Mouse (Mus musculus) lung, postnatal 0 days (tissue): Measurements from ENCODE around the gene Ankrd55. TPM values are rescaled to one million over a fixed set of nuclear protein-coding genes. Genes with fewer than 3 reads are reported as not detected.

Experiments used
- ATAC-seq: fragments of 200-750 bp; cut with Nextera tagmentation; 2 replicates; pipeline ENCODE4 v1.8.0; 2017; ENCODE audit warnings: moderate library complexity
- DNase-seq: peaks from one replicate; pipeline ENCODE4 v3.0.0-alpha.2; 2016; ENCODE audit warnings: low spot score
- H3K27ac ChIP-seq: fragments of 300-500 bp; sonication (generic); 2 replicates; pipeline ENCODE4 v1.5.1; 2014; ENCODE audit warnings: antibody characterized with exemption, mild to moderate bottlenecking, low read length, mixed read lengths
- H3K27me3 ChIP-seq: fragments of 300-500 bp; sonication (generic); replicated peaks from 2 replicates; pipeline ENCODE4 v1.6.1; 2014; ENCODE audit warnings: low read length, mixed read lengths; ENCODE audit not compliant: insufficient read depth
- H3K36me3 ChIP-seq: fragments of 300-500 bp; sonication (generic); 2 replicates; pipeline ENCODE4 v1.6.1; 2014; ENCODE audit warnings: low read length, mixed read lengths; ENCODE audit not compliant: insufficient read depth
- H3K4me1 ChIP-seq: fragments of 300-500 bp; sonication (generic); 2 replicates; pipeline ENCODE4 v1.6.1; 2014; ENCODE audit warnings: antibody characterized with exemption, low read depth, low read length, mixed read lengths; ENCODE audit not compliant: insufficient read depth
- H3K4me2 ChIP-seq: fragments of 300-500 bp; sonication (generic); replicated peaks from 2 replicates; pipeline ENCODE4 v1.6.1; 2014; ENCODE audit warnings: low read depth, mild to moderate bottlenecking, low read length, moderate library complexity, mixed read lengths
- H3K4me3 ChIP-seq: fragments of 300-500 bp; sonication (generic); 2 replicates; pipeline ENCODE4 v1.5.1; 2014; ENCODE audit warnings: low read depth, low read length
- H3K9ac ChIP-seq: fragments of 300-500 bp; sonication (generic); replicated peaks from 2 replicates; pipeline ENCODE4 v1.6.1; 2014; ENCODE audit warnings: low read depth, mild to moderate bottlenecking
- H3K9me3 ChIP-seq: fragments of 300-500 bp; sonication (generic); 2 replicates; pipeline ENCODE4 v1.6.1; 2016; ENCODE audit warnings: low read length, mixed read lengths
- CTCF ChIP-seq: IDR thresholded peaks from 2 replicates; pipeline ENCODE4 v1.5.1; 2016; ENCODE audit warnings: antibody characterized with exemption, mild to moderate bottlenecking
- EP300 ChIP-seq: IDR thresholded peaks from 2 replicates; pipeline ENCODE4 v1.6.1; 2016; ENCODE audit warnings: antibody characterized with exemption, mild to moderate bottlenecking, control low read depth
- WGBS: fragments of 180-500 bp; shearing (Covaris S2); extraction: QIAGEN DNeasy Blood & Tissue Kit; methylation state at CpG from one replicate; pipeline ENCODE4 v1.1.7; 2014; 5-methylcytosine and 5-hydroxymethylcytosine counted together
- polyA plus RNA-seq: library from polyadenylated mRNA; unstranded; fragments of >200 nt; fragmentation: Nextera tagmentation; extraction: Ambion mirVana; gene quantifications from 2 replicates; pipeline ENCODE4 v1.2.1, GENCODE M21; 2015

Gene Ankrd55
- polyA plus RNA-seq, 1 experiment from 2014 or later: 0.23 TPM

- no peak overlapping the region for H3K27ac ChIP-seq
- no peaks in the 10 kb centered on the region for H3K36me3 ChIP-seq
- peaks cover 8% of the 10 kb centered on the region; the same call in 1 of the 2 replicates for H3K4me1 ChIP-seq
- TF ChIP-seq EP300 (no peak), CTCF (no peak)
- 38% methylated on average over 6 of the region's 6 CpGs for WGBS
- H3K9ac ChIP-seq: no peak overlapping the region
- H3K9me3 ChIP-seq: no peaks in the 10 kb centered on the region
- peak overlapping the region; percentile 37; the same call in 1 of the 2 replicates for H3K4me2 ChIP-seq
- ATAC-seq: no peak
- no peaks in the 10 kb centered on the region for H3K27me3 ChIP-seq
- peak overlapping the region; percentile 19; the same call in 1 of the 2 replicates for H3K4me3 ChIP-seq
- DNase-seq: no peak
Measured at GRCm38 (mm10) chr13:112287571-112288224, 553 bp upstream of the Ankrd55 start.

DNA sequence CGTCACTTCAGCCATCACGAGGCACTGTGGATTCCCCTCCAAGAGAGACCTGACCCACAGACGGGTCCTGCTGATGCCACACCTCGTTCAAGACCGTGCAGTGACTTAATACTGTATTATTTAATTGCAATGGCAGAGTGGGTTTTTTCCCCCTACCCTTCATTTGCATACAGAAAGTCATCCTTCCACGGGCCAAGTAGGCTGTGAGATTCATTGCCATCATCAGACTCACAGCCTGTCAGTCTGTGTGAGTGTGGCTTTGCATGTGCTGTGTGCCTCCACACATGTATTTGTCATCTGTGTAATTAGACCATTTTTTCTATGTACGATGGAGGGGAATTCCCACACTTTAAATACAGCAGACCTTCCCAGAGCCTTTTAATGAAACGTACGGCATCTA lies 1.1 kb downstream of the Ankrd55 start:
- Histone ChIP-seq H3K4me2 (no peak overlapping the region), H3K9me3 (no peaks in the 10 kb centered on the region), H3K27me3 (no peaks in the 10 kb centered on the region), H3K4me3 (no peak overlapping the region), H3K4me1 (peaks cover 8% of the 10 kb centered on the region; the same call in 1 of the 2 replicates), H3K9ac (no peak overlapping the region), H3K27ac (no peak overlapping the region), H3K36me3 (no peaks in the 10 kb centered on the region)
- ATAC-seq: no peak
- WGBS: 57% methylated on average over 9 of the region's 9 CpGs
- DNase-seq: no peak
- no peak for TF ChIP-seq CTCF

DNA sequence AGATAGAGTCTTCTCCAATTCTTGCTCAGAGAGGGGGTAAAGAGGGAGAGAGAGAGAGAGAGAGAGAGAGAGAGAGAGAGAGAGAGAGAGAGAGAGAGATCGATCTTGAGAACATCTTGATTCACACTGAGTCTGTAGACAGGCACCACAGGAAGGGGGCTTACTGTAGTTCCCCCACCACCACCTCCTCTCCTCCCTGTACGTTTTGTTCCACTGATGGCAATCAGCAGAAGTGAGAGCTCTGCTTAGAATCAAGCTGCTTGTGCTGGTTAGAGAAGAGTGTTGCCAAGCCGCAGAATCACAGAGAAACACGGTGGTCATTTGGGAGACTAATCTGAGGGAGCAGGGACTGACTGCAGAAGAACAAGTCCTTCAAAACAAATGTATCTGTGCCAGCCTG lies 1.7 kb downstream of the Ankrd55 start:
- DNase-seq (no peak), ATAC-seq (no peak)
- WGBS: 43% methylated on average over 4 of the region's 4 CpGs
- no peak overlapping the region for H3K4me2 ChIP-seq
- peaks cover 8% of the 10 kb centered on the region; the same call in 1 of the 2 replicates for H3K4me1 ChIP-seq
- no peak overlapping the region for H3K27ac ChIP-seq
- no peaks in the 10 kb centered on the region for H3K27me3 ChIP-seq
- no peak overlapping the region for H3K4me3 ChIP-seq
- no peaks in the 10 kb centered on the region for H3K9me3 ChIP-seq
- H3K36me3 ChIP-seq: no peaks in the 10 kb centered on the region
- H3K9ac ChIP-seq: no peak overlapping the region
- TF ChIP-seq EP300 (no peak), CTCF (no peak)

DNA sequence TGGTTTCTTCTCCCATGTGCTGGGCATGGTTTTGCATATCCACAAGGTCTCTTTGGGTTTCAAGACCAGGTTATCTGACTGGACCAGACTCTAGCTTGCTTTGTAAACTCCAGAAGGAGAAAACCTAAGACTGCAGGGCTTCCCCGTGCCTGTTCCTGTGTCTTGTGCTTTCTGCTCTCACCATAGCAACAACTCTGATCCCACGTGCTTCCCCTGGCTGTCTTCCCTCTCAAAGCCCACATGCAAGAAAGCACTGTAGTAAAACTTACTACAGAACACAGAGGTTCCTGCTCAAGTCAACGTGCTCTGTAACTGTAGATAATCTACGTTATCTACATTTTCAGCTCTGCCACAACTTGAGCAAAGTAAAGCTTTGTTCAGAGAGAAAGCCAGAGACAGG lies 4.2 kb downstream of the Ankrd55 start:
- peaks cover 8% of the 10 kb centered on the region; the same call in 1 of the 2 replicates for H3K4me1 ChIP-seq
- TF ChIP-seq CTCF (no peak), EP300 (no peak)
- H3K27me3 ChIP-seq: no peaks in the 10 kb centered on the region
- 45% methylated on average over 4 of the region's 4 CpGs for WGBS
- H3K9me3 ChIP-seq: no peaks in the 10 kb centered on the region
- H3K27ac ChIP-seq: no peak overlapping the region
- H3K36me3 ChIP-seq: no peaks in the 10 kb centered on the region
- no peak overlapping the region for H3K4me2 ChIP-seq
- DNase-seq (no peak), ATAC-seq (no peak)
- H3K4me3 ChIP-seq: no peak overlapping the region
- no peak overlapping the region for H3K9ac ChIP-seq

DNA sequence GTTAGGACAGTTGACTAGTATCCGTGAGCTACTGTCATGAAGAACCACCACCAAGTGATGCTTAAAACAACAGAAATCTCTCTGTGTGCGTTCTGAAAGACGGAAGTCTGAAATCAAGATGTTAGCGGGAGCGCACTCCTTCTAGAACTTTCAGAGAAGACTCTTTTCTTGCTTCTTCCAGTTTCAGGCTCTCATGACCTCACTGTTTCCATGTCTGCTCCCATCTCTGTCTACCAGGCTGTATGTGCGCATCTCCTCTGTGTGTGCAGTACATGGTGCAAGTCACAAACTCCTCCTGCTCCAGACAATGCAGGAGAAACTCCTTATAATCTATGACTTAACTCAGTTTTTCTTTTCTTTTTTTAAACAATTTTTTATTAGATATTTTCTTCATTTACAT lies 4.8 kb downstream of the Ankrd55 start:
- no peaks in the 10 kb centered on the region for H3K9me3 ChIP-seq
- H3K36me3 ChIP-seq: no peaks in the 10 kb centered on the region
- WGBS: 92% methylated on average over 6 of the region's 6 CpGs
- H3K27me3 ChIP-seq: no peaks in the 10 kb centered on the region
- H3K27ac ChIP-seq: no peak overlapping the region
- no peak for TF ChIP-seq EP300
- TF ChIP-seq CTCF: no peak
- no peak overlapping the region for H3K9ac ChIP-seq
- no peak overlapping the region for H3K4me2 ChIP-seq
- DNase-seq (no peak), ATAC-seq (no peak)
- no peak overlapping the region for H3K4me3 ChIP-seq
- H3K4me1 ChIP-seq: peaks cover 6% of the 10 kb centered on the region; the same call in 1 of the 2 replicates

GRCm38 (mm10) chr13:112294446-112294845 lies 6.2 kb downstream of the Ankrd55 start:
- H3K4me2 ChIP-seq: no peak overlapping the region
- WGBS: 89% methylated on average over 6 of the region's 6 CpGs
- no peak for ATAC-seq
- no peak overlapping the region for H3K27ac ChIP-seq
- no peak overlapping the region for H3K4me3 ChIP-seq
- no peak for DNase-seq
- no peaks in the 10 kb centered on the region for H3K9me3 ChIP-seq
- no peaks in the 10 kb centered on the region for H3K36me3 ChIP-seq
- no peak overlapping the region for H3K9ac ChIP-seq
- no peaks in the 10 kb centered on the region for H3K4me1 ChIP-seq
- H3K27me3 ChIP-seq: no peaks in the 10 kb centered on the region
- TF ChIP-seq CTCF: no peak
- no peak for TF ChIP-seq EP300

- H3K27ac ChIP-seq: no peak overlapping the region
- TF ChIP-seq CTCF: no peak
- no peak for TF ChIP-seq EP300
- H3K4me1 ChIP-seq: no peaks in the 10 kb centered on the region
- no peak overlapping the region for H3K9ac ChIP-seq
- no peak for DNase-seq
- no peak overlapping the region for H3K4me3 ChIP-seq
- no peak for ATAC-seq
- no peaks in the 10 kb centered on the region for H3K9me3 ChIP-seq
- no peaks in the 10 kb centered on the region for H3K27me3 ChIP-seq
- 75% methylated on average over 6 of the region's 6 CpGs for WGBS
- H3K36me3 ChIP-seq: no peaks in the 10 kb centered on the region
- no peak overlapping the region for H3K4me2 ChIP-seq
Measured at GRCm38 (mm10) chr13:112297781-112298180, 9.5 kb downstream of the Ankrd55 start.
